Mouse (Mus musculus) heart, postnatal 0 days (tissue): ENCODE results near the gene Csnk1g2.
A peak's percentile ranks its signal among the peaks of the same experiment; 100 is the strongest.

ENCODE experiments used
- CTCF ChIP-seq: IDR thresholded peaks from 2 replicates; pipeline ENCODE4 v1.5.1; 2016; ENCODE audit warnings: antibody characterized with exemption, control low read depth, low read depth
- EP300 ChIP-seq: IDR thresholded peaks from 2 replicates; pipeline ENCODE4 v1.6.1; 2016; ENCODE audit warnings: antibody characterized with exemption, low read depth

GRCm38 (mm10) chr10:80663485-80664196, 41.0 kb downstream of the Csnk1g2 start:
- TF ChIP-seq CTCF: no peak
- TF ChIP-seq EP300: peak; percentile 75; the same call in 1 of the 2 replicates
